Mouse (Mus musculus) B cell, adult 67 days (primary cell): ENCODE data around the gene Crtac1. TPM values are rescaled to one million over a fixed set of nuclear protein-coding genes. Genes with fewer than 3 reads are reported as not detected.

Source experiments
- total RNA-seq, 2 experiments: library from RNA; stranded (reverse); gene quantifications; 4 replicates each; pipeline ENCODE4 v1.2.4; 2023

The Crtac1 gene
- not detected for total RNA-seq

DNA sequence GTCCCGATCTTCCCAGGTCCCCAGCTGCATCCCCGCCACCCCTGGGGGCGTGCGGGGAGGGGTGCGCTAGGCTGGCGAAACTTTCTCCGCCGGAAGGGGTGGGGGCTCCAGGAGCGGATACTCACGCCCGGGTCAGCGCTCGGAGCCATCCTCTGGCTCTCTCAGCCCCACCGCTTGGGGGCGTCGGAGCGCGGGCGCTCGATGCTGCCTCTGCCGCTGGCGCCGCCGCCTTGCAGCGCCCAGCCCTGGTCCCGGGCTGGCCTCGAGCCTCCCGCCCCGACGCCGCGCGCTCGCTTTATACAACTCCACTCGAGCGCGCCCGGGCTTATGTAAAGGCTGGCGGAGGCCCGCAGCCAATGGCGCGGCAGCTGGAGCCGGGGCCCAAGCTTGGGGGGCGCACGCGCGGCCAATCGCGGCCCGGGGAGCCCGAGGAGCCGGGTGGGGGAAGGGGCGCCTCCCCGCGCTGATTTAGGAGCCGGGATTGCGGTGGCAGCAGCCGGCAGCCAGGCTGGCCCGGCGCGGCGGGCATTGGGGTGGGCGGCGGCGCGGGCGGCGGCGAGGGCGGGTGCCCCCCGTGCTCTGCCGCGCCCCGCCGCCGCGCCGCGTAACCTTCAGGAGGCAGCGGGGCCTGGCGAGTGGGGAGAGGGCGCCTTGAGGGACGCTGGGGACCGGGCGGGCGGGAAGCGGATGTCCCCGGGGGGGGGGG, at the start of gene Crtac1:
TSS of gene Crtac1 (minus strand) at position 299 of the 706 bp plus-strand sequence.

DNA sequence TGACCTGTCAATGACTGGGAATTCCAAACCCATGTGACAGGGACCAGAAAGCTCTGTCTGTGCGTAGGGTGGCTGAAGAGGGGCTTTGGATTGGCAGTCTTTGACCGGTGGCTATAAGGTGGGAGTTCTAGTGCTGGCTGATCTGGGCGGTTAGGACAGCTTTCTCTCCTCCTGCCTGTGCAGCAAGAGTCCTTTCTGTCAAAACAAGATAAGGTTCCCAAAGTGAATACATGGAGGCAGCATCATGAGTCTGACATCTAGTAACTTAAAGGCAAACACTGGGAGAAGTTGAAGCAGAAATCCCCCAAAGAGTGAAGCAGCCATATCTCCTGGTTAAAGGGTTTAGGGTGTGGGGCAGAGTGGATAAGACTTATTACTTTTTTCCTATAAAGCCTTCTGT, 184.1 kb downstream of the Crtac1 start, which contains the start of gene Golga7b:
TSS of gene Golga7b (plus strand) at position 56 of the 400 bp plus-strand sequence.

Other genes starting within 250 kb of the Crtac1 start
- not detected for gene Sfrp5, start 229.5 kb downstream of the Crtac1 start, total RNA-seq
- gene Golga7b, start 184.2 kb downstream of the Crtac1 start, total RNA-seq = not detected
- gene R3hcc1l, start 87.0 kb upstream of the Crtac1 start, total RNA-seq = 10 to 100 TPM; 45.9 to 48.6 TPM
- gene Loxl4, start 181.0 kb upstream of the Crtac1 start, total RNA-seq = not detected